Mouse (Mus musculus) erythroblast, embryonic 14.5 days (primary cell): Measurements from ENCODE around the gene Depp1.

Source experiments
- GATA1 ChIP-seq: IDR thresholded peaks from 2 replicates; pipeline ENCODE4 v1.6.1; 2012; ENCODE audit warnings: low read length, inconsistent platforms, mixed read lengths
- TAL1 ChIP-seq: IDR thresholded peaks from 3 replicates; pipeline ENCODE4 v1.6.1; 2012; ENCODE audit warnings: low read length, inconsistent platforms, mixed read lengths

DNA sequence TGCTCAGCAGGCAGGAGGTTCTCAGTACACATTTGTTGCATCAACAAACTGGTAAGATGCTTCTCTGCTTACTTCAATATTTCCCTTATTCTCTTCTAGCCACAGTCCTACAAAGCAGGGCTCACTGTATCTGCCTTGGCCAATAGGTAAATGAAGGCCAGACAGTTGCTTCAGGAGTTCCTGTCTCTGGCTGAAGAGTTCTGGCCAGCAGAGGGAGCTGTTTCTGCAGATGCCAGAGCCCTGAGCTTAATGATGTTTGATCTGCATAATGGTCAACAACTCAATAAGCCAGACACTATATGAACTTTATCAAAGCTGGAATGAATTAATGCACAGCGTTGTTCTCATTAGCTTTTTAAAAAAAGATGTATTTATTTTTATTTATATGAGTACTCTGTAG is 18.3 kb upstream of the Depp1 start:
- TF ChIP-seq GATA1 (no peak), TAL1 (no peak)
